Mouse (Mus musculus): ENCODE results near the gene Med29. TPM values are rescaled to one million over a fixed set of nuclear protein-coding genes. Genes with fewer than 3 reads are reported as not detected.
"Not testable (repeated sequence)": the region's sequence is repeated elsewhere in the genome, so short reads cannot be mapped to it uniquely, and the experiment has no call there.

Med29 gene
- total RNA-seq, 1 experiment: 50.8 TPM

DNA sequence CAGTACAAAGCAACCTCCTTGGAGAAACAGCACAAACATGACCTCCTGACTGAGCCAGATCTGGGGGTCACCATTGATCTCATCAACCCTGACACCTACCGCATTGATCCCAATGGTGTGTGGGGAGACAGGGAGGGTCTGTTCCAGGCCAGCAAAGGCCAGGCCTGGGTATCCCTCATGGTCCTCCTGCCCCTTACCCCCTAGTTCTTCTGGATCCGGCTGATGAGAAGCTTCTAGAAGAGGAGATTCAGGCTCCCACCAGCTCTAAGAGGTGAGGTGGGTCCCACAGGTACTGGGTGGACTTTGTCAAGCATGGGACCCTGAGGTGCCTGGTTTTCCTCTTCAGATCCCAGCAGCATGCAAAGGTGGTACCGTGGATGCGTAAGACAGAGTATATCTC is 2.9 kb upstream of the Med29 start:
- DNase-seq (ENCODE audit: low read depth, low spot score): no peak
- no peak overlapping the region for H3K4me3 ChIP-seq (ENCODE audit: insufficient read depth in 1 of 2, low read depth in 1 of 2, low read length in 2 of 2, poor library complexity in 1 of 2, severe bottlenecking in 1 of 2)
- in situ Hi-C loops (cut with MboI; ENCODE audit: low sequenced_read_pairs in 2 of 2, unreplicated experiment in 2 of 2): no loop called here
- H3K9ac ChIP-seq (ENCODE audit: insufficient read depth, low read depth, low read length, poor library complexity, severe bottlenecking): no peak overlapping the region
- no peaks in the 10 kb centered on the region for H3K9me3 ChIP-seq (ENCODE audit: control insufficient read depth, insufficient read depth, low read depth, low read length)
- H3K27ac ChIP-seq (ENCODE audit: insufficient read depth, low read depth, low read length, poor library complexity, severe bottlenecking): no peak overlapping the region
- no peak for TF ChIP-seq MAFK (IDR thresholded peaks at IDR 0.05; ENCODE audit: insufficient read depth, low read depth, low read length)
- TF ChIP-seq ZNF384 (IDR thresholded peaks at IDR 0.05; ENCODE audit: low read depth, low read length): no peak
- TF ChIP-seq CHD2 (IDR thresholded peaks at IDR 0.05; ENCODE audit: low read depth, low read length): no peak
- TF ChIP-seq HCFC1 (IDR thresholded peaks at IDR 0.05; ENCODE audit: borderline replicate concordance, insufficient read depth, low read length): no peak
- TF ChIP-seq ZC3H11A (IDR thresholded peaks at IDR 0.05; ENCODE audit: borderline replicate concordance, low read depth, low read length): no peak
- H3K4me1 ChIP-seq (ENCODE audit: control insufficient read depth in 2 of 2, insufficient read depth in 2 of 2, low read length in 2 of 2, poor library complexity in 1 of 2): peaks cover 0 to 5% of the 10 kb centered on the region in 2 experiments; a peak in 1 of 4 replicates
- peaks cover 34% of the 10 kb centered on the region for H3K36me3 ChIP-seq (ENCODE audit: control insufficient read depth, insufficient read depth, low read length, poor library complexity, severe bottlenecking)

DNA sequence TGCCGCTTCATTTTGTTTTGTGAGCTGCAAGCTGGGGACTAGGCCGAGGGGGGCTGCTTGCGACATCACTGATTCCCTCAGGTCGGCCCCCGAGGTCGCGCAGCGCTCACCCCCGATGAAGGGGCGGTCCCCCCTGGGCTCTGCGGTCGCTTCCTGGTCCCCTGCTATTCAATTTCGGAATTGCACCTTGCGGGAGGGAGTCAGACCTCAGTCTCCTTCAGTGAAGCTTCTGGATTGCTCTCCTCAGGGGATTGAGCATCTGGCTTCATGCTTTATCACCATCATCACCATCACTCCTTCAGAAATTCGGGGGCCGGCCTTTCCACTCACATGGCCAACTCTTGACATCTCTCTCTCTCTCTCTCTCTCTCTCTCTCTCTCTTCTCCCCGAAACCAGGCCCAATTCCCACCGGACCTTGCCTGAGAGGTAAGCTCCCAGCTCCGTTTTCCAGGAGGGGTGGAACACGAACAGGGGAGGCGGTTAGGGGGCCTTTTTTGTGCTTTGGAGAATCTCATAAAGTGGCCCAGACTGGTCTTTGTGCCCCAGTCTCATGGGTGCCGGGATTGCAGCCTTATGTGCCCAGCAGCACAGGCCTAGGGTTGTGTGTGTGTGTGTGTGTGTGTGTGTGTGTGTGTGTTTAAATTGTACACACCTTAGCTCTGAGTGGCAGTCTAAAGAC is 904 bp upstream of the Med29 start:
- Histone ChIP-seq H3K36me3 (ENCODE audit: control insufficient read depth, insufficient read depth, low read length, poor library complexity, severe bottlenecking) (peaks cover 33% of the 10 kb centered on the region), H3K27ac (ENCODE audit: insufficient read depth, low read depth, low read length, poor library complexity, severe bottlenecking) (peak overlapping the region; percentile 35; the same call in 1 of the 2 replicates), H3K9me3 (ENCODE audit: control insufficient read depth, insufficient read depth, low read depth, low read length) (no peaks in the 10 kb centered on the region), H3K4me3 (ENCODE audit: insufficient read depth in 1 of 2, low read depth in 1 of 2, low read length in 2 of 2, poor library complexity in 1 of 2, severe bottlenecking in 1 of 2) (peak overlapping the region; percentile 83 to 93), H3K4me1 (ENCODE audit: control insufficient read depth in 2 of 2, insufficient read depth in 2 of 2, low read length in 2 of 2, poor library complexity in 1 of 2) (no peaks in the 10 kb centered on the region), H3K9ac (ENCODE audit: insufficient read depth, low read depth, low read length, poor library complexity, severe bottlenecking) (peak overlapping the region; percentile 89)
- TF ChIP-seq CHD2 (IDR thresholded peaks at IDR 0.05; ENCODE audit: low read depth, low read length) (no peak), HCFC1 (IDR thresholded peaks at IDR 0.05; ENCODE audit: borderline replicate concordance, insufficient read depth, low read length) (no peak), MAFK (IDR thresholded peaks at IDR 0.05; ENCODE audit: insufficient read depth, low read depth, low read length) (no peak), ZNF384 (IDR thresholded peaks at IDR 0.05; ENCODE audit: low read depth, low read length) (no peak), ZC3H11A (IDR thresholded peaks at IDR 0.05; ENCODE audit: borderline replicate concordance, low read depth, low read length) (no peak)
- in situ Hi-C loops (cut with MboI; ENCODE audit: low sequenced_read_pairs in 2 of 2, unreplicated experiment in 2 of 2): no loop called here
- DNase-seq (ENCODE audit: low read depth, low spot score): no peak

DNA sequence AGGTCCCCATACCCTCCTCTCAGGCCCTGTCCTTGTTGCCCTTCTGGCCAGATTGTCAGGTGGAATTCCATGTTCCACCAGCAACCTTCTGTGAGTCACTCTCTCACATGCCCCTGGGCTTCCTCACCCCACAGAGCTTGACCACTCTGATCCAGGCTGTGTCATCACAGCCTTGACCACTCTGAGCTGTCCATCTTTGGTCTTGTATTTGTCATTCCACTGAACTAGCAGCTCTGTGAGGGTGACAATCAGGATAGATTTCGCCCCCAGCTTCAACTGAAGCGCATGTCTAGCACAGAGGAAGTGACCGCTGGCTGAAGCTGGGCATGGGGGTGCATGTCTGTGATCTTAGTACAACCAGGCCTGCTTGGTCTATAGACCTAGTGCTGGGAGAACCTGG is 2.2 kb downstream of the Med29 start:
- no peak overlapping the region for H3K4me3 ChIP-seq (ENCODE audit: insufficient read depth in 1 of 2, low read depth in 1 of 2, low read length in 2 of 2, poor library complexity in 1 of 2, severe bottlenecking in 1 of 2)
- H3K9ac ChIP-seq (ENCODE audit: insufficient read depth, low read depth, low read length, poor library complexity, severe bottlenecking): no peak overlapping the region
- no peaks in the 10 kb centered on the region for H3K9me3 ChIP-seq (ENCODE audit: control insufficient read depth, insufficient read depth, low read depth, low read length)
- H3K27ac ChIP-seq (ENCODE audit: insufficient read depth, low read depth, low read length, poor library complexity, severe bottlenecking): no peak overlapping the region
- no peak for TF ChIP-seq CHD2 (IDR thresholded peaks at IDR 0.05; ENCODE audit: low read depth, low read length)
- no peak for TF ChIP-seq ZC3H11A (IDR thresholded peaks at IDR 0.05; ENCODE audit: borderline replicate concordance, low read depth, low read length)
- TF ChIP-seq HCFC1 (IDR thresholded peaks at IDR 0.05; ENCODE audit: borderline replicate concordance, insufficient read depth, low read length): no peak
- no peak for TF ChIP-seq ZNF384 (IDR thresholded peaks at IDR 0.05; ENCODE audit: low read depth, low read length)
- no peak for TF ChIP-seq MAFK (IDR thresholded peaks at IDR 0.05; ENCODE audit: insufficient read depth, low read depth, low read length)
- in situ Hi-C loops (cut with MboI; ENCODE audit: low sequenced_read_pairs in 2 of 2, unreplicated experiment in 2 of 2): no loop called here
- peaks cover 18% of the 10 kb centered on the region for H3K36me3 ChIP-seq (ENCODE audit: control insufficient read depth, insufficient read depth, low read length, poor library complexity, severe bottlenecking)
- H3K4me1 ChIP-seq (ENCODE audit: control insufficient read depth in 2 of 2, insufficient read depth in 2 of 2, low read length in 2 of 2, poor library complexity in 1 of 2): peaks cover 0 to 6% of the 10 kb centered on the region in 2 experiments; a peak in 2 of 4 replicates
- DNase-seq (ENCODE audit: low read depth, low spot score): no peak

DNA sequence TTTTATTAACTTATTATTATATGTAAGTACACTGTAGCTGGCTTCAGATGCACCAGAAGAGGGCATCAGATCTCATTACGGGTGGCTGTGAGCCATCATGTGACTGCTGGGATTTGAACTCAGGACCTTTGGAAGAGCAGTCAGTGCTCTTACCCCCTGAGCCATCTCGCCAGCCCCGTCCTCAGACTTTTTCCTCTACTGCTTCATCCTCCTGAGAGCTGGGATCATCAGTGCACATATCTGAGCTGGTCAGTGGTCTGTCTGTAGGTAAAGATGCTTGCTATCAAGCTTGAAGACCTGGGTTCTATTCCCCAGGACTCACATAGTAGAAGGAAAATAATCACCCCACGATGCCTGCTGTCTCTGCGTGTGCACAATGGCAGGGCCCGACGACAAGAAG is 5.1 kb downstream of the Med29 start:
- H3K4me3 ChIP-seq (ENCODE audit: insufficient read depth in 1 of 2, low read depth in 1 of 2, low read length in 2 of 2, poor library complexity in 1 of 2, severe bottlenecking in 1 of 2); H3K27ac ChIP-seq (ENCODE audit: insufficient read depth, low read depth, low read length, poor library complexity, severe bottlenecking); DNase-seq (ENCODE audit: low read depth, low spot score); in situ Hi-C loops (cut with MboI; ENCODE audit: low sequenced_read_pairs in 2 of 2, unreplicated experiment in 2 of 2); H3K9me3 ChIP-seq (ENCODE audit: control insufficient read depth, insufficient read depth, low read depth, low read length); H3K9ac ChIP-seq (ENCODE audit: insufficient read depth, low read depth, low read length, poor library complexity, severe bottlenecking): not testable (repeated sequence)
- peaks cover 17% of the 10 kb centered on the region for H3K36me3 ChIP-seq (ENCODE audit: control insufficient read depth, insufficient read depth, low read length, poor library complexity, severe bottlenecking)
- H3K4me1 ChIP-seq (ENCODE audit: control insufficient read depth in 2 of 2, insufficient read depth in 2 of 2, low read length in 2 of 2, poor library complexity in 1 of 2): peaks cover 5 to 14% of the 10 kb centered on the region in 2 experiments; a peak in 3 of 4 replicates

DNA sequence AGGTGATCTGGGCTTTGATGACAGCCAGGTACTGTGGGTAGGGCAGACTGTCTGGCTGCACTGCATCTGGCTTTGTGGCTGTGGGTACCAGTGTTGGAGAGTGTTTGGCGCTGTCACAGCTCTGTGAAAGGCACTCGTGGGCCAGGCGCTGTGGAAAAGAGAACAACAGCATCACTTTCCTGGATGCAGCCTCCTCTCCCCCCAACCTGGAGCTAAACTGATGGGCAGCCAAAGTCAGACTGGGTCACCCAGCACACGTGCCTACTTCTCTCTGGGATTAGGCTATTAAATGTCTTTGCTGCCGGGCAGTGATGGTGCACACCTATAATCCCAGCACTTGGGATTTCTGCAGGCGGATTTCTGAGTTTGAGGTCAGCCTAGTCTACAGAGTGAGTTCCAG is 5.6 kb downstream of the Med29 start:
- H3K9me3 ChIP-seq (ENCODE audit: control insufficient read depth, insufficient read depth, low read depth, low read length); in situ Hi-C loops (cut with MboI; ENCODE audit: low sequenced_read_pairs in 2 of 2, unreplicated experiment in 2 of 2); DNase-seq (ENCODE audit: low read depth, low spot score); H3K27ac ChIP-seq (ENCODE audit: insufficient read depth, low read depth, low read length, poor library complexity, severe bottlenecking); H3K4me3 ChIP-seq (ENCODE audit: insufficient read depth in 1 of 2, low read depth in 1 of 2, low read length in 2 of 2, poor library complexity in 1 of 2, severe bottlenecking in 1 of 2); H3K9ac ChIP-seq (ENCODE audit: insufficient read depth, low read depth, low read length, poor library complexity, severe bottlenecking): not testable (repeated sequence)
- Histone ChIP-seq H3K36me3 (ENCODE audit: control insufficient read depth, insufficient read depth, low read length, poor library complexity, severe bottlenecking) (peaks cover 17% of the 10 kb centered on the region), H3K4me1 (ENCODE audit: control insufficient read depth in 2 of 2, insufficient read depth in 2 of 2, low read length in 2 of 2, poor library complexity in 1 of 2) (peaks cover 5 to 17% of the 10 kb centered on the region in 2 experiments; a peak in 3 of 4 replicates)

Measured in ES-E14 (cell line).